Mouse (Mus musculus) kidney, adult 10 weeks (tissue): Measurements from ENCODE around the gene Prkaa2. TPM values are rescaled to one million over a fixed set of nuclear protein-coding genes. Genes with fewer than 3 reads are reported as not detected.

ENCODE experiments used
- polyA plus RNA-seq: library from polyadenylated mRNA; stranded (reverse); fragments of 350-450 nt; fragmentation: Illumina TruSeq; extraction: RNeasy Lipid Tissue Mini Kit (QIAGEN cat#74804); gene quantifications from one replicate; pipeline ENCODE4 v1.2.3, GENCODE M21; 2014; ENCODE audit warnings: low read depth, low replicate concordance

Prkaa2 gene
- polyA plus RNA-seq = 147 TPM

DNA sequence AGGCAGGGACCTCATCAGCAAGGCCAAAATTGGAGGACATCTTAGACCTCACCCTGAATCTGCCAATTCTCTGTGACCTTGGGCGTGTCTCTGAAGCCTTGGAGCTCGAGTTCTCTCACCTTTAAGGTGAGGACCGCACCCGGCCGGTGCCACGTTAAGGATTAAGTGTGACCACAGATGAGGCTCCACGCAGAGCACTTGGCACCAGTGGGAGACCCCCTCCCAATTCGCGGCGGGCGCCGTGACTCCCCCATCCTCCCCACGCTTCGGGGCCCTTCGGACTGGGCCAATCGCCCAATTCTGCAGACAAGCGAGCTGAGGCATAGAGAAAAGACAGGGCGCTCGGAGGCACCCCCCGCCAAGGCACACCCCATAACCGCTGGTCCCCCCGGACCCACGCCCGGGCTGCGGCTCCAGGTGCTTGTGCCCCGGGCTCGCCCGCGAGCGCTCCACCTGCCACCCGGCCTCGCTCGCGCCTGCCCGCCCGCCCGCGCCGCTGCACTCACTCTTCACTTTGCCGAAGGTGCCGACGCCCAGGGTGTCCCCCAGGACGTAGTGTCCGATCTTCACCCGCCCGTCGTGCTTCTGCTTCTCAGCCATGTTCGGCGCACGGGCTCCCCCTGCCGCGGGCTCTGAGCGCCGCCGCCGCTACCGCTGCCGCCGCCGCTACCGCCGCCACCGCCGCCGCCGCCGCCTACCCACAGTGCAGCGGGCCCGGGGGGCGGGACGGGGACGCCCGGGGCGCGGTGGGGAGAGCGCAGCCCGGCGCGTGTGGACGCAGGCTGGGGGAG, at the start of gene Prkaa2:
Prkaa2 (minus strand) TSS at position 692 of the 791 bp plus-strand sequence.

DNA sequence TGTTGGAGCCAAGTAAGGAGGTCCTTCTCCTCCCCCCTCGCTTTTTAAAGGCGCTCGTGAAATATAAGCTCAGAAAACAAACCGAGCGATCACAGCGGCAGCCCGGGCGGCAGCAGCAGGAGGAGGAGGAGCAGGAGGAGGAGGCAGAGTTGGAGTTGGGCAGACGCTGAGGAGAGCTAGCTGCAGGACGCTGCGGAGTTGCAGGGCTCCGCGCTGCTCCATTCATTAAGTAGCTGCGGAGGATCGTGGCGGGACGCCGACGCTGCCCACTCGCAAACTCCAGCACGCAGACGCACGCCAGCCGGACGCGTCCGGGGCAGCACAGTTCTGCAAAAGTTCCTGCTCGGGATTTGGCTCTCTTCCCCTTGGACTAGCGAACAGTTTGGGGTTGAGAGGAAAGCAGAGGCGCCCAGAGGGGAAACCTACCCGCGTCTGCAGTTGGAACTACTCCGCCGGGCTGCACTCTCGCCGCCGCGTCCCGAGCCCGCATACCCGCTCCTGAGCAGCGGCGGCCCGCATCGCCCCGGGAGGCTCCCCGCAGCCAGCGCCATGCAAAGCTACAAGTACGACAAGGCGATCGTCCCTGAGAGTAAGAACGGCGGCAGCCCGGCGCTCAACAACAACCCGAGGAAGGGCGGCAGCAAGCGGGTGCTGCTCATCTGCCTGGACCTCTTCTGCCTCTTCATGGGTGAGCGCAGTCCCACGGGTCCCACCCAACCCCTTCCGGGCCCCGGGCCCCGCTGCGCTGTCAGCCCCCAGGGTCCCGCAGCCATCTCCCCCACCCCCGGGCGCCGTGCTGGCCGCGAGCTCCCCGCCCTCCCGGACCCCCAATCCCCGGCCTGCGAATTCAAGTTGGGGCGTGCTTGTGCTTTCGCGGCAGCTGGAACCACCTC, 47.8 kb upstream of the Prkaa2 start, which contains the start of gene Plpp3:
Plpp3 (plus strand) TSS at position 72 of the 893 bp plus-strand sequence.

Other genes starting within 250 kb of the Prkaa2 start
- 137 TPM for gene C8a, start 233.5 kb downstream of the Prkaa2 start, polyA plus RNA-seq
- 1.5 TPM for gene Fyb2, start 196.4 kb downstream of the Prkaa2 start, polyA plus RNA-seq
- gene Plpp3, start 47.5 kb upstream of the Prkaa2 start, polyA plus RNA-seq = 46.7 TPM